Mouse (Mus musculus) G1E (cell line): ENCODE results near the gene Ercc8.

Source experiments
- CTCF ChIP-seq: IDR thresholded peaks from 2 replicates; pipeline ENCODE4 v1.5.1; 2012; ENCODE audit warnings: low read depth, low read length, inconsistent platforms, mixed read lengths
- GATA1 ChIP-seq: IDR thresholded peaks from 2 replicates; pipeline ENCODE4 v1.6.1; 2012; ENCODE audit warnings: borderline replicate concordance, low read length, inconsistent platforms, mixed read lengths

GRCm38 (mm10) chr13:108118188-108118587 lies 40.3 kb upstream of the Ercc8 start:
- no peak for TF ChIP-seq CTCF
- TF ChIP-seq GATA1 = no peak
